Mouse (Mus musculus): Measurements from ENCODE around the gene Ppp1r3e.

DNA sequence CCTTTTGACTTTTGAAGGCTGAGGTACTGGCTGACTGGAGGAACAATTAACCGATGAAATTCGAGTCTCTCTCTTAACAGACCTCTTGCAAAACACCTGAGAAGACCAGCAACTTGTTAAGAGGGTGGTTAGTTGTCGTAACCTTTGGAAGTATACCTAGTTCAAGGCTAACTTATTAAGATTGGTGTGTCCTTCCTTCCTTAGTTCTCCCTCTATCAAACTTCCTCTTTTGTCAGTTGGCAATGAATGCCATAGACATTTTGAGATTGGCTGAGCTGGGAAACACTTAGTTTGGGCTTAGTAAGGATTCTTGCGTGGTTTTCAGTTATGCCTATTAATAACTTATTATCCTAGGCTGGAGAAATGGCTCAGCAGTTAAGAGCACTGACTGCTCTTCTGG, 9.3 kb downstream of the Ppp1r3e start:
- no peak for TF ChIP-seq CTCF (IDR thresholded peaks at IDR 0.05; ENCODE audit: borderline replicate concordance, insufficient read depth, low read depth, low read length)
- TF ChIP-seq POLR2A (IDR thresholded peaks at IDR 0.05; ENCODE audit: borderline replicate concordance, insufficient read depth, low read length), result no peak

Measured in cerebellum, adult 2 months (tissue).